Mouse (Mus musculus) lung, adult 2 months (tissue): ENCODE results near the gene Akp3.

Experiments
- CTCF ChIP-seq: fragments of 200-500 bp; IDR thresholded peaks from 2 replicates; pipeline ENCODE4 v1.5.1; 2011; ENCODE audit warnings: mild to moderate bottlenecking, low read length, control low read depth; ENCODE audit not compliant: insufficient read depth
- POLR2A ChIP-seq: fragments of 200-500 bp; IDR thresholded peaks from 2 replicates; pipeline ENCODE4 v1.6.1; 2011; ENCODE audit warnings: low read depth, mild to moderate bottlenecking, control low read depth, low read length, borderline replicate concordance; ENCODE audit errors: extremely low read depth

GRCm38 (mm10) chr1:87111719-87112354 lies 12.9 kb upstream of the Akp3 start:
- 0 out of 2 replicates have a peak, but pooled peaks have one; percentile 33 for TF ChIP-seq CTCF
- TF ChIP-seq POLR2A: no peak
